Mouse (Mus musculus): Measurements from ENCODE around the gene Eya2.

DNA sequence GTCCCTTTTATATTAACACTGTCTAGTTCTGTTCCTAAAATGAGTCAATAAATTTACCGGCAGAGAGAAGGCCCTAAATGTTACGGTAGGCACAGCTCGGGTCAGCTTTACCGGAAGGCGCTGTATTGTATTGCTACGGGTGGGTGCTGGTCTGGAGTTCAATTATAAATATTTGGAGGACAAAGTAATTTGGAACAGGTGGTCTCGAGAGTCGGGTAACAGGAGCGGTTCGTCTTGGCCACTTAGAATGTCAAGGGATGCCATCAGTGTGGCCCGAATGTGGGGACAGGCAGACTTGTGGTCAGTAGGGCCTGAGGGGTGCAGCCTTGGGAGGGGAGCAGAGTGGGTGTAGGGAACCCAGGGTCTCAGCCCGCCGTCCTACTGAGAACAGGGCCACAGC lies 4.7 kb downstream of the Eya2 start:
- no peak for TF ChIP-seq CTCF (IDR thresholded peaks at IDR 0.05; ENCODE audit: low read depth, low read length)
- no peak for TF ChIP-seq TAL1 (conservative IDR thresholded peaks at IDR 0.05; ENCODE audit: low read depth, low read length)
- no peak for TF ChIP-seq GATA1 (IDR thresholded peaks at IDR 0.05; ENCODE audit: borderline replicate concordance, low read length)
- no peak for TF ChIP-seq POLR2AphosphoS5 (IDR thresholded peaks at IDR 0.05; ENCODE audit: insufficient replicate concordance, low read depth, low read length)
- no peak for TF ChIP-seq GATA2 (IDR thresholded peaks at IDR 0.05; ENCODE audit: borderline replicate concordance, low read depth, low read length)

Data from G1E (cell line).